Mouse (Mus musculus) ES-Bruce4 (cell line): ENCODE measurements at regions not wholly inside any gene's neighbourhood (a gene's known extent, or its start where the extent isn't known, plus 50 kb on each side); places are given as distances from the start of the nearest gene placed in this dataset.

Source experiments
- CTCF ChIP-seq: IDR thresholded peaks from one replicate; pipeline ENCODE4 v1.8.1; 2011; ENCODE audit warnings: low read depth, low read length
- POLR2A ChIP-seq: IDR thresholded peaks from one replicate; pipeline ENCODE4 v1.8.1; 2011; ENCODE audit warnings: low read length; ENCODE audit not compliant: insufficient read depth

GRCm38 (mm10) chr13:97442806-97443205, 201.9 kb downstream of the Enc1 start:
- no peak for TF ChIP-seq CTCF
- TF ChIP-seq POLR2A: no peak
